Mouse (Mus musculus) myocyte (in vitro differentiated cells): ENCODE measurements at regions not wholly inside any gene's neighbourhood (a gene's known extent, or its start where the extent isn't known, plus 50 kb on each side); places are given as distances from the start of the nearest gene placed in this dataset.

ENCODE experiments used
- H3K27me3 ChIP-seq: one replicate; pipeline ENCODE4 v1.6.1; 2011; ENCODE audit not compliant: control insufficient read depth, insufficient read depth, insufficient read length
- H3K36me3 ChIP-seq: one replicate; pipeline ENCODE4 v1.6.1; 2011; ENCODE audit not compliant: control insufficient read depth, insufficient read depth
- H3K4me2 ChIP-seq: one replicate; pipeline ENCODE4 v1.6.1; 2011; ENCODE audit warnings: low read depth, control low read depth
- H3K4me3 ChIP-seq: one replicate; pipeline ENCODE4 v1.5.1; 2011; ENCODE audit warnings: mild to moderate bottlenecking, control low read depth, moderate library complexity
- H3K79me2 ChIP-seq: one replicate; pipeline ENCODE4 v1.6.1; 2011; ENCODE audit not compliant: control insufficient read depth, insufficient read depth
- H3ac ChIP-seq: one replicate; pipeline ENCODE4 v1.6.1; 2011; ENCODE audit not compliant: control insufficient read depth, insufficient read length
- CEBPB ChIP-seq: IDR thresholded peaks from 2 replicates; pipeline ENCODE4 v1.6.1; 2011; ENCODE audit warnings: mild to moderate bottlenecking, moderate library complexity; ENCODE audit not compliant: poor library complexity, insufficient read depth, severe bottlenecking
- E2F4 ChIP-seq: IDR thresholded peaks from one replicate; pipeline ENCODE4 v1.6.1; 2011; ENCODE audit warnings: mild to moderate bottlenecking, control low read depth, moderate library complexity; ENCODE audit not compliant: insufficient read depth
- MAX ChIP-seq: IDR thresholded peaks from one replicate; pipeline ENCODE4 v1.6.1; 2011; ENCODE audit warnings: low read depth, mild to moderate bottlenecking, control low read depth
- MYOD1 ChIP-seq, 3 experiments: IDR thresholded peaks; one replicate each; pipeline ENCODE4 v1.6.1; 2011; ENCODE audit warnings: control low read depth in 2 of 3, low read depth in 2 of 3, mild to moderate bottlenecking in 2 of 3, moderate library complexity in 1 of 3; ENCODE audit not compliant: insufficient read length in 2 of 3, control insufficient read depth in 1 of 3
- MYOG ChIP-seq, 3 experiments: IDR thresholded peaks; one replicate each; pipeline ENCODE4 v1.6.1; 2011; ENCODE audit warnings: control low read depth in 2 of 3, low read depth in 2 of 3, mild to moderate bottlenecking in 2 of 3; ENCODE audit not compliant: insufficient read length in 2 of 3, control insufficient read depth in 1 of 3, insufficient read depth in 1 of 3
- POLR2A ChIP-seq: IDR thresholded peaks from one replicate; pipeline ENCODE4 v1.6.1; 2011; ENCODE audit warnings: low read depth, mild to moderate bottlenecking, control low read depth, moderate library complexity; ENCODE audit not compliant: insufficient read length
- POLR2AphosphoS2 ChIP-seq: IDR thresholded peaks from one replicate; pipeline ENCODE4 v1.6.1; 2011; ENCODE audit warnings: low read depth, control low read depth; ENCODE audit not compliant: insufficient read length
- REST ChIP-seq: IDR thresholded peaks from one replicate; pipeline ENCODE4 v1.6.1; 2011; ENCODE audit warnings: mild to moderate bottlenecking, control low read depth, moderate library complexity; ENCODE audit not compliant: insufficient read depth, insufficient read length
- SRF ChIP-seq: IDR thresholded peaks from one replicate; pipeline ENCODE4 v1.6.1; 2011; ENCODE audit warnings: low read depth; ENCODE audit not compliant: control insufficient read depth, insufficient read length
- TCF12 ChIP-seq: IDR thresholded peaks from one replicate; pipeline ENCODE4 v1.6.1; 2011; ENCODE audit warnings: mild to moderate bottlenecking, control low read depth; ENCODE audit not compliant: poor library complexity, insufficient read depth, severe bottlenecking
- TCF3 ChIP-seq: IDR thresholded peaks from one replicate; pipeline ENCODE4 v1.6.1; 2011; ENCODE audit warnings: low read depth, control low read depth; ENCODE audit not compliant: insufficient read length
- USF1 ChIP-seq: IDR thresholded peaks from one replicate; pipeline ENCODE4 v1.6.1; 2011; ENCODE audit warnings: low read depth, mild to moderate bottlenecking, control low read depth, moderate library complexity

GRCm38 (mm10) chr16:50707906-50708305, 117.0 kb upstream of the Ccdc54 start:
- Histone ChIP-seq H3K36me3 (no peaks in the 10 kb centered on the region), H3K4me2 (no peak overlapping the region), H3K4me3 (no peak overlapping the region), H3ac (no peak overlapping the region), H3K27me3 (no peaks in the 10 kb centered on the region), H3K79me2 (no peaks in the 10 kb centered on the region)
- TF ChIP-seq TCF12 (no peak), MYOD1 (IDR thresholded peaks at IDR 0.05; ENCODE audit: control insufficient read depth in 1 of 3, insufficient read length in 2 of 3, low read depth in 2 of 3) (no peak), SRF (no peak), MYOG (IDR thresholded peaks at IDR 0.05; ENCODE audit: control insufficient read depth in 1 of 3, insufficient read depth in 1 of 3, insufficient read length in 2 of 3, low read depth in 2 of 3) (no peak), REST (no peak), MAX (no peak), USF1 (no peak), E2F4 (no peak), CEBPB (no peak), POLR2AphosphoS2 (no peak), TCF3 (no peak), POLR2A (no peak)

GRCm38 (mm10) chr16:50705921-50706320, 115.0 kb upstream of the Ccdc54 start:
- Histone ChIP-seq H3K27me3 (no peaks in the 10 kb centered on the region), H3K4me3 (no peak overlapping the region), H3K79me2 (no peaks in the 10 kb centered on the region), H3ac (no peak overlapping the region), H3K36me3 (no peaks in the 10 kb centered on the region), H3K4me2 (no peak overlapping the region)
- no peak for TF ChIP-seq POLR2A
- no peak for TF ChIP-seq CEBPB
- TF ChIP-seq TCF3, result no peak

- Histone ChIP-seq H3K27me3 (no peaks in the 10 kb centered on the region), H3K4me3 (no peak overlapping the region), H3ac (no peak overlapping the region), H3K4me2 (no peak overlapping the region), H3K79me2 (no peaks in the 10 kb centered on the region), H3K36me3 (no peaks in the 10 kb centered on the region)
- no peak for TF ChIP-seq MYOD1 (IDR thresholded peaks at IDR 0.05; ENCODE audit: control insufficient read depth in 1 of 3, insufficient read length in 2 of 3, low read depth in 2 of 3)
- TF ChIP-seq E2F4, result no peak
- TF ChIP-seq TCF3, result no peak
- no peak for TF ChIP-seq TCF12
- no peak for TF ChIP-seq POLR2A
- no peak for TF ChIP-seq SRF
- TF ChIP-seq USF1, result no peak
Measured at GRCm38 (mm10) chr16:50700811-50701517, 110.0 kb upstream of the Ccdc54 start.

GRCm38 (mm10) chr16:50700123-50700522, 109.2 kb upstream of the Ccdc54 start:
- Histone ChIP-seq H3K27me3 (no peaks in the 10 kb centered on the region), H3ac (no peak overlapping the region)
- TF ChIP-seq MYOG (IDR thresholded peaks at IDR 0.05; ENCODE audit: control insufficient read depth in 1 of 3, insufficient read depth in 1 of 3, insufficient read length in 2 of 3, low read depth in 2 of 3) (no peak), POLR2AphosphoS2 (no peak), E2F4 (no peak), POLR2A (no peak), TCF3 (no peak), TCF12 (no peak), MYOD1 (IDR thresholded peaks at IDR 0.05; ENCODE audit: control insufficient read depth in 1 of 3, insufficient read length in 2 of 3, low read depth in 2 of 3) (no peak), REST (no peak), CEBPB (no peak), USF1 (no peak), SRF (no peak), MAX (no peak)

GRCm38 (mm10) chr16:50697722-50698121, 106.8 kb upstream of the Ccdc54 start:
- Histone ChIP-seq H3K27me3 (no peaks in the 10 kb centered on the region), H3ac (no peak overlapping the region), H3K4me3 (no peak overlapping the region), H3K79me2 (no peaks in the 10 kb centered on the region), H3K4me2 (no peak overlapping the region), H3K36me3 (no peaks in the 10 kb centered on the region)
- no peak for TF ChIP-seq POLR2A
- no peak for TF ChIP-seq POLR2AphosphoS2
- TF ChIP-seq CEBPB, result no peak
- no peak for TF ChIP-seq TCF12
- TF ChIP-seq E2F4, result no peak
- no peak for TF ChIP-seq USF1
- TF ChIP-seq MAX, result no peak

More at GRCm38 (mm10) chr16:50700123-50700522, 109.2 kb upstream of the Ccdc54 start:
- Histone ChIP-seq H3K36me3 (no peaks in the 10 kb centered on the region), H3K4me2 (no peak overlapping the region), H3K4me3 (no peak overlapping the region), H3K79me2 (no peaks in the 10 kb centered on the region)
